Mouse (Mus musculus) spleen, postnatal 14 days (tissue): Measurements from ENCODE around the gene Gar1.

ENCODE experiments used
- DNase-seq, 2 experiments: peaks; one replicate each; pipeline ENCODE4 v3.0.0; 2021 to 2022; ENCODE audit warnings: low spot score in 2 of 2

Gene Gar1

DNA sequence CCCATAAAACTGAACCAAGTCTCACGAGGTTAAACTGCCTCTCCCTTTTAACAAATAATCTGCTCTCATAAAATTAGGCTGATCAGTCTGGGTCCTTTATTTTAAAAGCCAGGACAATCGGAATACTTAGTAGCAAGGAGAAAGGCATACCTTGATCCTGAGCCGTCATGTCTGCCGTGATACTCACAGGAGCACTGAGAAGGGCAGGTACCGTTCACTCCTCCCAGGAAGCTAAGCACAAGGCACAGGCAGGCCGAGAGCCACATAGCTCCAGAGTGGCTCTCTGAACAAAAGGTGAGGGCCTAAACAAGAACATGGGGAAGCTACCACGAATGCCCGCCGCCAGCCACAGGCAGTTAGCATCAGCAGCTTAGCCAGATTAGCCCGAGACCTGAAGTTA lies 27.4 kb downstream of the Gar1 start, which contains the start of gene Lrit3:
Gene Lrit3 (minus strand): TSS at position 266 of the 400 bp plus-strand sequence.
- DNase-seq = no peak

DNA sequence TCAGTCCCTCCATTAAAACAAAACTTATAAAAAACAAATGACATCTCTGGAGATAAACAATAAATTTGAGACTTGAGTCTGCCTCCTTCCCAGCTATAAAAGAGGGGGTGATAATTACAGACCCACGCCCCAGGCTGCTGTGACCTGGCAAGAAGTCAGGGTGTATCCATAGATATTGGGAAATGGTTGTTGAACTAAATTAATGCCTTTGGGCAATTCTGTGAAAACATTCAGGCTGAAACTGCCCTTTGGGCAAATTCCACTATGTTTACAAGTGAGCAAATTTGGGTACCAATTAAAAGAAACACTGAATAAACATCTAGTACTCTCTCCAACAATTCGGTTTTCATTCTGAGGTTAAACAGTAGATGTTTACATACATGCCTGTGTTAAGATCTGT lies 32.2 kb downstream of the Gar1 start:
- no peak for DNase-seq

DNA sequence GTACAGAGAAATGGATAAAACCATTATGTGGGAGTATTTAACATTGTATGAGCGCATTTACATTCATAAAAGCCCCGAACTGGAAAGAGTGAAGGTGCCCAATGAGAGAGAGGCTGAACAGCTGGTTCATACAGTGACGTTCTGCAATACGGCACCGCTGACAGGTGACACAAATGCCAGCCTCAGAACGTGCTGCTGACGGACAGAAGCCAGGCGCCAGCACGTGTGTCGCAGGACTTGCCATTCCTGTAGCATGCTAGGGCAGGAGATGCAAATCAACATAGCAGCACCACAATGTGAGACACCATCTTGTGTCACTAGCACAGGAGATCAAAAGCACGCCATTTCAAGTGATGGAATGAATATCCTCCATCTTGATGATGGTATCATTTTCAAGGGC lies 32.6 kb downstream of the Gar1 start:
- no peak for DNase-seq

DNA sequence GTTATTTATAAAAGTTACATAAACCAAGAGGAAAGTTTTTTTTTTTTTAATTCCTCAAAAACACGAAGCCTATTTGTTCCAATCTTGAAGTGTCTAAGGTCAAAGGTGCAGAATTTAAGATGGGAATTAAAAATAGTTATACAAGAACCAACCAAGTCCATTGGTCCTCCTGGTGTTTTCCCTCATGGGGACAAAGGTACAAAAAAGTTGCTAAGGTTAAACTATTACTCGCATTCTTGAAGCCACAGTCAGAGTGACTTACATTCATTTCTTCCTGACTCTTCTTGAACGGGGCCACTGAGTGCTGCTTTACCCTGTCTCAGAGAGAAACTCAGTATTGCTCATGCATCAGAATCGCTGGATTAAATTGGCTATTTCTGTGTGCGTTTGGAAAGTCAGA lies 33.9 kb downstream of the Gar1 start:
- DNase-seq = no peak

DNA sequence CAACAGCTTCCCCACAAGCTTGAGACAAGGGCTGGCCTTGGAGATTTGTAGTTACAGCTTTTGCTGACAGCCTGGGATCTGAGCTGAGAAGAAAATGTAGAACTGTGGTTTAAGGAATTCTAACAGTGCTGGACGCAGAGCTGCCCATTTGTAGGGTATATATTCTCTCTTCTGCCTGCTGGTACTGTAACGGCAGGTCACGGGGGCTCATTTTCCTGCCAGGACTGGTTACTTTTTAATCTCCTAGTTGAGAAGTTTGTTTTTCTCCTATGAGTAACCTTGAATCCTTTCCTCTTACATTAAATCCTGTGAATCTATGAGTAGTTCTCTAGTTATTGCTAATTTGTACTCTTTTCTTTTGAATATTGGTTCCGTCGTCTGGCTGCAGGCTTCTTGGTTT lies 37.4 kb downstream of the Gar1 start:
- no peak for DNase-seq

DNA sequence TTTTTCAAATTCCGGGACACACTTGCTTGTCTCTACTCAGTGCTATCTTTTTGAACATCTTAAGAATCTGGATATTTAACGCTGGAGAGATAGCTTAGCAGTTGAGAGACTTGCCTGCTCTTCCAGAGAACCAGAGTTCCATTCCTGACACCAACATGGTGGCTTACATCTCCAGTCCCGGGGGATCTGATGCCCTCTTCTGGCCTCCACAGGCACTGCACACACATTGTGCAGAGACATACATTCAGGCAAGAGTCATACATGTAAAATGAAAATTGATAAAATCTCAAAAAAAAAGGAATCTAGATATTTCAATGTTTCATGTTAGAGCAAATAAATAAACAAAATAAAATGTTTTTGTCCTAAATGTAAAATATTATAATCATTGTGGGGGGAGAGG lies 48.5 kb downstream of the Gar1 start:
- DNase-seq = no peak

DNA sequence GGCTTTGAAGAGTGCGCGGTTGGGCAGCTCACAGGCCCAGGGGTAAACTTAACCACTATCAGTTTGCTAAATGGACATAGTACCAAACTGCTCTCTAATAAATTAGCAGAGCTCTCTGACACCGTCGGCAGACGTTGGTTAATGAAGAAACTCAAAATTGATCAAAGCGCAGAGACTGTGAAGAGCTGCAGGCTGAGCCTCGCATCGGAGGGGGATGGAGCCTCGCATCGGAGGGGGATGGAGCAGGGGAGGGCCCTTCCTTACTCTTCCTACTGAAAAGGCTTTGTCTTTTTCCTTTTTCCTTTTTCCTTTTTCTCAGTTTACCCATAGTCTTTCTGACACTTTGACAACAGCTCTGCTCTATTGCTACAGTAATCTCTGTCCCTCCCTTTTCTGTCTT lies 49.8 kb downstream of the Gar1 start:
- no peak for DNase-seq
